Mouse (Mus musculus): ENCODE measurements around the gene Faf2. TPM values are rescaled to one million over a fixed set of nuclear protein-coding genes. Genes with fewer than 3 reads are reported as not detected.

Faf2 gene
- polyA plus RNA-seq, 1 experiment: 30.3 TPM

GRCm38 (mm10) chr13:54604221-54604620 is 17.4 kb upstream of the Faf2 start:
- Histone ChIP-seq H3ac (ENCODE audit: control insufficient read depth, insufficient read length) (no peak overlapping the region), H3K4me3 (no peak overlapping the region), H3K36me3 (ENCODE audit: control insufficient read depth, insufficient read depth) (no peaks in the 10 kb centered on the region), H3K27me3 (ENCODE audit: control insufficient read depth, insufficient read depth, insufficient read length) (no peaks in the 10 kb centered on the region), H3K79me2 (ENCODE audit: control insufficient read depth, insufficient read depth) (no peaks in the 10 kb centered on the region), H3K4me2 (ENCODE audit: low read depth) (no peak overlapping the region)
- no peak for TF ChIP-seq MYOD1 (IDR thresholded peaks at IDR 0.05; ENCODE audit: control insufficient read depth in 1 of 3, insufficient read length in 2 of 3, low read depth in 2 of 3)
- TF ChIP-seq SRF (IDR thresholded peaks at IDR 0.05; ENCODE audit: control insufficient read depth, insufficient read length, low read depth): no peak
- no peak for TF ChIP-seq REST (IDR thresholded peaks at IDR 0.05; ENCODE audit: insufficient read depth, insufficient read length)
- no peak for TF ChIP-seq CEBPB (IDR thresholded peaks at IDR 0.05; ENCODE audit: insufficient read depth, poor library complexity, severe bottlenecking)
- no peak for TF ChIP-seq MYOG (IDR thresholded peaks at IDR 0.05; ENCODE audit: control insufficient read depth in 1 of 3, insufficient read depth in 1 of 3, insufficient read length in 2 of 3, low read depth in 2 of 3)
- TF ChIP-seq MAX (IDR thresholded peaks at IDR 0.05; ENCODE audit: low read depth): no peak
- TF ChIP-seq POLR2A (IDR thresholded peaks at IDR 0.05; ENCODE audit: insufficient read length, low read depth): no peak
- TF ChIP-seq POLR2AphosphoS2 (IDR thresholded peaks at IDR 0.05; ENCODE audit: insufficient read length, low read depth): no peak
- no peak for TF ChIP-seq TCF3 (IDR thresholded peaks at IDR 0.05; ENCODE audit: insufficient read length, low read depth)
- no peak for TF ChIP-seq TCF12 (IDR thresholded peaks at IDR 0.05; ENCODE audit: insufficient read depth, poor library complexity, severe bottlenecking)
- TF ChIP-seq E2F4 (IDR thresholded peaks at IDR 0.05; ENCODE audit: insufficient read depth): no peak
- no peak for TF ChIP-seq USF1 (IDR thresholded peaks at IDR 0.05; ENCODE audit: low read depth)

DNA sequence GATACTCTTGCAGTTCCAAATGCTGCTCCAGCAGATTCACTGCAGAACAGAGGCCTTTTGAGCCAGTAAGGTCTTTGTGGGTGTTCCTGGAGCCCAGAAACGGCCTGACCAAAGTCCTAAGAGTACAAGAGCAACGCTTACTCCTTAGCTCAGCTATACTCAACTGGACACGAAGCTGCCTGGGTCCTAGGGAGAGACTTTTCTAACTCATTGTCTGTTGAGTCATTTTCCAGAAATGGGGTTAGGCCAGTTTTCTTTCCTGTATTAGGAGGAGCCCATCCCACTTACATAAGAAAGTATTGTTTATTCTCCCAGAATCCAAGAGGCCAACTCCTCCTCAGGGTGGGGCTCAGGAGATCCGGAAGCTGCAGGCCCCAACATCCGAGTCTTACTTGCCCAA is 16.2 kb upstream of the Faf2 start:
- H3K36me3 ChIP-seq (ENCODE audit: control insufficient read depth, insufficient read depth): no peaks in the 10 kb centered on the region
- no peaks in the 10 kb centered on the region for H3K27me3 ChIP-seq (ENCODE audit: control insufficient read depth, insufficient read depth, insufficient read length)
- no peak overlapping the region for H3K4me2 ChIP-seq (ENCODE audit: low read depth)
- H3K4me3 ChIP-seq: no peak overlapping the region
- no peak overlapping the region for H3ac ChIP-seq (ENCODE audit: control insufficient read depth, insufficient read length)
- H3K79me2 ChIP-seq (ENCODE audit: control insufficient read depth, insufficient read depth): no peaks in the 10 kb centered on the region
- TF ChIP-seq E2F4 (IDR thresholded peaks at IDR 0.05; ENCODE audit: insufficient read depth): no peak
- TF ChIP-seq SRF (IDR thresholded peaks at IDR 0.05; ENCODE audit: control insufficient read depth, insufficient read length, low read depth): no peak
- no peak for TF ChIP-seq POLR2AphosphoS2 (IDR thresholded peaks at IDR 0.05; ENCODE audit: insufficient read length, low read depth)
- TF ChIP-seq MAX (IDR thresholded peaks at IDR 0.05; ENCODE audit: low read depth): no peak
- no peak for TF ChIP-seq MYOD1 (IDR thresholded peaks at IDR 0.05; ENCODE audit: control insufficient read depth in 1 of 3, insufficient read length in 2 of 3, low read depth in 2 of 3)
- no peak for TF ChIP-seq POLR2A (IDR thresholded peaks at IDR 0.05; ENCODE audit: insufficient read length, low read depth)
- TF ChIP-seq CEBPB (IDR thresholded peaks at IDR 0.05; ENCODE audit: insufficient read depth, poor library complexity, severe bottlenecking): no peak
- no peak for TF ChIP-seq TCF12 (IDR thresholded peaks at IDR 0.05; ENCODE audit: insufficient read depth, poor library complexity, severe bottlenecking)
- TF ChIP-seq MYOG (IDR thresholded peaks at IDR 0.05; ENCODE audit: control insufficient read depth in 1 of 3, insufficient read depth in 1 of 3, insufficient read length in 2 of 3, low read depth in 2 of 3): no peak
- no peak for TF ChIP-seq TCF3 (IDR thresholded peaks at IDR 0.05; ENCODE audit: insufficient read length, low read depth)
- TF ChIP-seq REST (IDR thresholded peaks at IDR 0.05; ENCODE audit: insufficient read depth, insufficient read length): no peak

DNA sequence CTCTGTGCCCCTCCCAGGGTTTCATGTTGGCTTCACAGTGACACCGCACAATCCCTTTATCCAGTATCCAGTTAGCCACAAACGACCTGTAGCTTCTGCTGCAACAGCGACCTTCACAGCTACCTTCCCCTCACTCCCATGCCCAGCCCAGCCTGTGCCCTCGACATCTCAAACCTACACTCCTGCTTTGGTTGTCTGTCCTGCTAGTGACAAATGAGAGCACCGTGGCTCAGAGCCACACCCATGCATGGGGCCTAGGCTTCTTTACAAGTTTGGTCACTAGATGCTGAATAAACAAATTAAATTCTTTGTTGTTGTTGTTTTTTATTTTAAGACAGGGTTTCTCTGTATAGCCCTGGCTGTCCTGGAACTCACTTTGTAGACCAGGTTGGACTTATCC is 14.4 kb upstream of the Faf2 start:
- H3K4me2 ChIP-seq (ENCODE audit: low read depth): no peak overlapping the region
- H3ac ChIP-seq (ENCODE audit: control insufficient read depth, insufficient read length): no peak overlapping the region
- no peak overlapping the region for H3K4me3 ChIP-seq
- H3K79me2 ChIP-seq (ENCODE audit: control insufficient read depth, insufficient read depth): no peaks in the 10 kb centered on the region
- H3K27me3 ChIP-seq (ENCODE audit: control insufficient read depth, insufficient read depth, insufficient read length): no peaks in the 10 kb centered on the region
- TF ChIP-seq MYOD1 (IDR thresholded peaks at IDR 0.05; ENCODE audit: control insufficient read depth in 1 of 3, insufficient read length in 2 of 3, low read depth in 2 of 3) (no peak), USF1 (IDR thresholded peaks at IDR 0.05; ENCODE audit: low read depth) (no peak), POLR2A (IDR thresholded peaks at IDR 0.05; ENCODE audit: insufficient read length, low read depth) (no peak), CEBPB (IDR thresholded peaks at IDR 0.05; ENCODE audit: insufficient read depth, poor library complexity, severe bottlenecking) (no peak), TCF12 (IDR thresholded peaks at IDR 0.05; ENCODE audit: insufficient read depth, poor library complexity, severe bottlenecking) (no peak), E2F4 (IDR thresholded peaks at IDR 0.05; ENCODE audit: insufficient read depth) (no peak), POLR2AphosphoS2 (IDR thresholded peaks at IDR 0.05; ENCODE audit: insufficient read length, low read depth) (no peak), MAX (IDR thresholded peaks at IDR 0.05; ENCODE audit: low read depth) (no peak), TCF3 (IDR thresholded peaks at IDR 0.05; ENCODE audit: insufficient read length, low read depth) (no peak), MYOG (IDR thresholded peaks at IDR 0.05; ENCODE audit: control insufficient read depth in 1 of 3, insufficient read depth in 1 of 3, insufficient read length in 2 of 3, low read depth in 2 of 3) (no peak), REST (IDR thresholded peaks at IDR 0.05; ENCODE audit: insufficient read depth, insufficient read length) (no peak), SRF (IDR thresholded peaks at IDR 0.05; ENCODE audit: control insufficient read depth, insufficient read length, low read depth) (no peak)
- H3K36me3 ChIP-seq (ENCODE audit: control insufficient read depth, insufficient read depth): no peaks in the 10 kb centered on the region

GRCm38 (mm10) chr13:54608002-54608401 is 13.6 kb upstream of the Faf2 start:
- Histone ChIP-seq H3K4me2 (ENCODE audit: low read depth) (no peak overlapping the region), H3ac (ENCODE audit: control insufficient read depth, insufficient read length) (no peak overlapping the region), H3K79me2 (ENCODE audit: control insufficient read depth, insufficient read depth) (no peaks in the 10 kb centered on the region), H3K36me3 (ENCODE audit: control insufficient read depth, insufficient read depth) (no peaks in the 10 kb centered on the region), H3K27me3 (ENCODE audit: control insufficient read depth, insufficient read depth, insufficient read length) (no peaks in the 10 kb centered on the region), H3K4me3 (no peak overlapping the region)
- TF ChIP-seq TCF12 (IDR thresholded peaks at IDR 0.05; ENCODE audit: insufficient read depth, poor library complexity, severe bottlenecking): no peak
- no peak for TF ChIP-seq TCF3 (IDR thresholded peaks at IDR 0.05; ENCODE audit: insufficient read length, low read depth)
- no peak for TF ChIP-seq CEBPB (IDR thresholded peaks at IDR 0.05; ENCODE audit: insufficient read depth, poor library complexity, severe bottlenecking)
- TF ChIP-seq MAX (IDR thresholded peaks at IDR 0.05; ENCODE audit: low read depth): no peak

GRCm38 (mm10) chr13:54608666-54609065 is 12.9 kb upstream of the Faf2 start:
- TF ChIP-seq TCF12 (IDR thresholded peaks at IDR 0.05; ENCODE audit: insufficient read depth, poor library complexity, severe bottlenecking): no peak
- TF ChIP-seq E2F4 (IDR thresholded peaks at IDR 0.05; ENCODE audit: insufficient read depth): no peak
- no peak for TF ChIP-seq MAX (IDR thresholded peaks at IDR 0.05; ENCODE audit: low read depth)
- no peak for TF ChIP-seq CEBPB (IDR thresholded peaks at IDR 0.05; ENCODE audit: insufficient read depth, poor library complexity, severe bottlenecking)
- TF ChIP-seq POLR2A (IDR thresholded peaks at IDR 0.05; ENCODE audit: insufficient read length, low read depth): no peak
- no peak for TF ChIP-seq REST (IDR thresholded peaks at IDR 0.05; ENCODE audit: insufficient read depth, insufficient read length)
- no peak for TF ChIP-seq MYOD1 (IDR thresholded peaks at IDR 0.05; ENCODE audit: control insufficient read depth in 1 of 3, insufficient read length in 2 of 3, low read depth in 2 of 3)
- TF ChIP-seq MYOG (IDR thresholded peaks at IDR 0.05; ENCODE audit: control insufficient read depth in 1 of 3, insufficient read depth in 1 of 3, insufficient read length in 2 of 3, low read depth in 2 of 3): no peak
- no peak for TF ChIP-seq POLR2AphosphoS2 (IDR thresholded peaks at IDR 0.05; ENCODE audit: insufficient read length, low read depth)
- TF ChIP-seq SRF (IDR thresholded peaks at IDR 0.05; ENCODE audit: control insufficient read depth, insufficient read length, low read depth): no peak
- no peak for TF ChIP-seq USF1 (IDR thresholded peaks at IDR 0.05; ENCODE audit: low read depth)
- TF ChIP-seq TCF3 (IDR thresholded peaks at IDR 0.05; ENCODE audit: insufficient read length, low read depth): no peak
- H3K27me3 ChIP-seq (ENCODE audit: control insufficient read depth, insufficient read depth, insufficient read length): no peaks in the 10 kb centered on the region
- no peaks in the 10 kb centered on the region for H3K36me3 ChIP-seq (ENCODE audit: control insufficient read depth, insufficient read depth)
- no peak overlapping the region for H3ac ChIP-seq (ENCODE audit: control insufficient read depth, insufficient read length)
- H3K4me3 ChIP-seq: no peak overlapping the region
- H3K4me2 ChIP-seq (ENCODE audit: low read depth): peak overlapping the region; percentile 53
- H3K79me2 ChIP-seq (ENCODE audit: control insufficient read depth, insufficient read depth): no peaks in the 10 kb centered on the region
